Mouse (Mus musculus) cerebellum, postnatal 14 days (tissue): ENCODE measurements at regions not wholly inside any gene's neighbourhood (a gene's known extent, or its start where the extent isn't known, plus 50 kb on each side); places are given as distances from the start of the nearest gene placed in this dataset.
A peak's percentile ranks its signal among the peaks of the same experiment; 100 is the strongest.
"Not testable (repeated sequence)": the region's sequence is repeated elsewhere in the genome, so short reads cannot be mapped to it uniquely, and the experiment has no call there.

Source experiments
- DNase-seq, 2 experiments: peaks; one replicate each; pipeline ENCODE4 v3.0.0; 2021; ENCODE audit warnings: mixed read lengths in 2 of 2

GRCm38 (mm10) chr12:15653357-15653763 lies 163.4 kb downstream of the Trib2 start:
- DNase-seq, result no peak

DNA sequence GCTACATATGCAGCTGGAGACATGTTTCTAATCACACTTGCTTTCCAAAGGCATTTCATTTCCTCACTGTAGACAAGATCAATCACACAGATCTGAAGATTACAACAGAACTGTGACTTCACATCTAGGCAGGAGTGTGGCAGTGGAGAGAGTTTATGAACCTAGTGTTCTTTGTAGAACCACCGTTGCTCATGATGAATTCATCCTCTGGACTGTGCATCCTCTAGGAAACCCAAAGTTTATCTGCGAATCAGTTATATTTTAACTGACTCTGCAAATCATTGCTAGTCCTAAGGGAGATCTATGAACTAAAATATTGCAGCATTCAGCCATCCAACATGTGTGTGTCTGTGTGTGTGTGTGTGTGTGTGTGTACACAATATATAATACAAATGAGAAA lies 165.4 kb downstream of the Trib2 start:
- no peak for DNase-seq

DNA sequence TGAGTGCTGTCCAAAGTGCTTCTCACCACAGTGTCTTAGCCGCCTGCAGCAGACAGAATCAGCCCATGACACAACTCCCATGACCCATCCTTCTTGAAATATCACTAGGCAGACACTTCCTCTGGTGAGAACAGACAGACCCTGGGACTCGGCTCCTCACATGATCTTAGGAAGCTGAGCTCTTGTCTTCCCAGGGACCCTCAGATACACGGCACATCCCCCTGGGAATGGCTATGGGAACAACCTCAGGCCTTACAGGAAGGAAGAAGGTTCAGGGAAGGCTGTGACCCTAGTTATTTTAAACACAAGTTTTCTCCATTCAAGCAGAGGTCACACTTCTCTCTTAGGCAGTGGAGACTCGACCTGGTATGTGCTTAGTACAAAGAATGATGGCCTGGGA lies 166.8 kb downstream of the Trib2 start:
- DNase-seq, result no peak

DNA sequence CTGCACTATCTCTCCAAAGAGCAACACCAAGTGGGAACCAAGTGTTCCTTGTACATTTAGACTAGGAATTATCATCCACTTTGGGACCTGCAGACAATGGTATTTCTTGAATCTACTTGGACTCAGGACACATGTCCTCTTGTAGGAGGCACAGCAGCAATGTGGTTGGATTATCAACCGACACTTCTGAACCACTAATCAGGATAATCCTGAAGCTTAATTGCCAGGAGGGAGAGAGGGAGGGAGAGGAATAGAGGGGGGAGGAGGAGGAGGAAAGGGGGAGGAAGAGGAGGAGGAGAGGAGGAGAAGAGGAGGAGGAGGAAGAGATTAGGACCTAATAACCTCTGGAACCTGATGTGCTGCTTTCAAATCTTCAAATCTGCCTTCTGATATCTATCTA lies 167.5 kb downstream of the Trib2 start:
- no peak for DNase-seq

DNA sequence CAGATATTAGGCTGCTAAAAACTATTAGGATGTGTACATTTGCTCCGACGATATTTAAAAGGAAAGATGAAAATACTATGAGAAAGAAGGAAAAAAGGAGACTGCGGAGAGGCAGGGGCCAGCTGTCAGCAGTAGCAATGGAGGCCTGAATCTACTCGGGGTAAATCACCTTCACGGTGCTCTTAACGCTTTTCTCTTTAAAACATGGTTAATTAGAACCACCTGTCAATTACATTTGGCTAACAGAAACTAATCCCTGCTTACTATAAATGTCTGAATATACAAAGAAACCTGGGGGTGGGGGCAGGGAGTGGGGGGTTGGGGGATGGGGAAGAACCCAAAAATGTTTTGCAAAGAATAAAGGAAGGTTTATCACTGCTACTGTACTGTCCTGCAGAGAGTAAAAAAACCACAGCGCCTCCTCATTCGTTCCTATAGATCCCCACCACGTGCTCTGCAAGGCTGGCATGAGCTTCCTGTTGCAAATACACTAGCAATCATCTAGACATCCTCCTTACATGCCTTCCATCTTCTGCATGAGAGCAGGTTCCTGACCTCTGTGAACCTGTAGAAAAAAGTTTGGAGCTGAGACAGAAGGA lies 172.5 kb downstream of the Trib2 start:
- no peak for DNase-seq

DNA sequence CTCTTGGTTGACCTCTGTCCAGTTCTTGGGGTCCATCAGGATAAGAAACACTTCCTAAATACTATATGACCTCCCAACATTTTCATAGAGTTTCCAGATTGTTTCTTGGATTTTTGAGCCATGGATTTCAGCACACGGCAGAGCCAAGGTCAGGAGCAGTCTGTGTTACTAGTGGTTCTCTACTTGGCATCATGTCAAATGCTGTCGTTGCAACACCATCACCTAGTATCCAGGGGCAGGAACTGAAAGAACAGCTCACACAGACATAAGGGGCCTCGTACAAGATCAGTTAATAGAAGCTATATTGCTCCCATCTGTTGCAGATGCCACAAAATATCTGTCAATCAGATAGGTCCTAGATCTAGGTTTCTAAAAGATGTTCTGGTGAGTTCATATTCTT lies 173.1 kb downstream of the Trib2 start:
- no peak for DNase-seq

- no peak for DNase-seq
Measured at GRCm38 (mm10) chr12:15640320-15640719, 176.4 kb downstream of the Trib2 start.

DNA sequence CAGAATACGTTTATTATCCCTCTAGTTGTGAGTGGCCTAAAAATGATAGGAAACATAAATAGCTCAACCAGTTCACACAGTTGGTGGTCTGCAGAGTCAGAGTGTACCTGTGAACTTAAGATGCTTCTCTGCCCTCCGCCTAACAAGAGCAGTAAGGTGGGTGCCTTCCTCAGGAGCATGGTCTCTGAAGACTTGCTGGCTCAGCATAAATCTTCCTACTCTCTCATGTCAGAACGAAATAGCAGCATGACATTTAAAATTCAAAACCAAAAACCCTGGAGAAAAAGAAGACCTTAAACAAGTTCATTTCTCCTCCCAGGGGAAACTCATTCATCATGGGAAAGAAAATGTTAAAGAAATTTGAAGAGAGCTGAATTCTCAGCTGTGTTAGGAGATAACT lies 186.8 kb downstream of the Trib2 start:
- DNase-seq, result no peak

GRCm38 (mm10) chr12:15619521-15619920 lies 197.2 kb downstream of the Trib2 start:
- DNase-seq, result no peak

GRCm38 (mm10) chr12:15617312-15617711 lies 199.4 kb downstream of the Trib2 start:
- DNase-seq, result peak; percentile 33 to 64

- DNase-seq, result no peak
Measured at GRCm38 (mm10) chr12:15611847-15612580, 204.7 kb downstream of the Trib2 start.

DNA sequence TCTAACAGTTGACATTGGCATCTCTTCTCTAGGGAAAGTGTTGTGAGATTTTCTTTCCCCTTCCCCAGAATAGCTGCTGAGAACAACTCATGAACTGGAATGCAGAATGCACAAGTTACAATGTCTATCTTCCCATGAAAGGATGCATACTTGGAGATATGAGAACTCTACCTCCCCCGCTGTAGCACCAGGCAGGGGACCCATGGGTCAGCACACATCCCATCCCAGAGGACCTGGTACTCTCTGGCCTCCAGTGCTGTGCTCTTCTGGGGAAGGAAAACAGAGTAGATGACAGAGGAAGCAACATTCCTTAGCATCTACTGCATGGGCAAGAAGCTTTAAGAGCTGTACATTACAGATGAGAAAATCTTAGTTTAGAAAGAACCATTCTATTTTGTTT lies 209.6 kb downstream of the Trib2 start:
- DNase-seq, result no peak

DNA sequence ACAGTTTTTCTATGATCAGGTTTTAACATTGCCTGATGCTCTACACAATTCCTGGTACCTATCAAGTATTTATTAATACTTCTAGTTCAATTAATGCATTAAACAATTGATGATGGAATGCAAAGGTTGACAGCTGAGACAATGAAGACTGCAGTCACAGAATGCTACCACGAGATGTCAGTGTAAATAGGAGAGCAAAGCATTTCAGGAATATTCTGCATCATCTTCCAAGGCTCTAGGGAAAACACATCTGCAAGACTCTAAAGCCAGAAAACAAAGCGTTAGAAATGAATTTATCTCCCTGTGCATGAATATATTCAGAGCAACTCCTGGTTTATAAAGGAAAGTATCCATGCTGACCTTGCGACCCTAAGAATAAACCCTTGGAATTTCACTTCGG lies 210.6 kb downstream of the Trib2 start:
- peak; percentile 29 to 34 for DNase-seq

DNA sequence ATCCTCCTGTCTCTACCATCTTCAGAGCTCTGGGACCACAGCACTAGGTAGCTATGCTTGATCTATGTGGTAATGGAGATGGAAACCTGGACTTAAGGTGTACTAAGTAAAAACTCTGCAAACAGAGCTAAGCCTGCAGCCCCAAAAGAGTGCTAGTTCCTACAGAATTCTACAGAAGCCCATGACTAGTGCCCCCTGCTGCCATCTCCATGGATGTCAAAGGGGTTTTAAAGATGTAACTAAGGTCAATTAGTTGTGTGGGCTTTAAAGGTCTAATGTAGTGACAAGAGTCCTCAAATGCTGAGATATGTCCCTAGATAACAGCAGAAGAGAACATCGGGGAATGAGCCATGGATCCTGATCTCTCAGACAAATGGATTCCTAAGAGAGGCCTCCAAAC lies 212.1 kb downstream of the Trib2 start:
- no peak for DNase-seq

GRCm38 (mm10) chr12:15603885-15604284 lies 212.8 kb downstream of the Trib2 start:
- no peak for DNase-seq

DNA sequence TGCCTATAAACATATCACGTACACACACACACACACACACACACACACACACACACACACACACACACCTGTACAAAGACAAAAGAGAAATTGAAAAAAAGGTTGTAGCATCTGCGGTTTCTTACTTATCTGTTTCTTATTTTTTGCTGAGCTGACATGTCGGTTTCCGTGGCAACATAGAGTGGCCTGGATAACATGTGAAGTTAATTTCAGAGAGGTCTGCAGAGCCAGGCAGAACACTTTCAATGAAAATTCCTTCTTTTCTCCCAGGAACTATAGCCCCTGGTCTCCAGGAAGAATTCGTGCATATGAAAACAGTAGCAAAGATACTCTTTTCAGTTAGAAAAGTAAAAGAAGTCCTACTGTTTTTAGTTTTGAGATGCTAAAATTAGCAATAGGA lies 213.4 kb downstream of the Trib2 start:
- DNase-seq, result no peak

- no peak for DNase-seq
Measured at GRCm38 (mm10) chr12:15594704-15595103, 222.0 kb downstream of the Trib2 start.

DNA sequence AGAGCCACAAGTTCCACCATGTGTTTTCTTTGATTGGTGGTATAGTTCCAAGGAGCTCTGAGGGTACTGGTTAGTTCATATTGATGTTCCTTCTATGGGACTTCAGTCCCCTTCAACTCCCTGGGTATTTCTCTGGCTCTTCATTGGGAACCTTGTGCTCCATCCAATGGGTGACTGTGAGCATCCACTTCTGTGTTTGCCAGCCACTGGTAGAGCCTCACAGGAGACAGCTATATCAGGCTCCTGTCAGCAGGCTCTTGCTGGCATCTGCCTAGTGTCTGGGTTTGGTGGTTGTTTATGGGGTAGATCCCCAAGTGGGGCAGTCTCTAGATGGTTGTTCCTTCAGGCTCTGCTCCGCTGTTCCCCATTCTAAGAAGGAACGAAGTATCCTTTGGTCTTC lies 228.9 kb downstream of the Trib2 start:
- DNase-seq, result not testable (repeated sequence)

GRCm38 (mm10) chr12:15586706-15587442 lies 229.8 kb downstream of the Trib2 start:
- DNase-seq, result no peak

DNA sequence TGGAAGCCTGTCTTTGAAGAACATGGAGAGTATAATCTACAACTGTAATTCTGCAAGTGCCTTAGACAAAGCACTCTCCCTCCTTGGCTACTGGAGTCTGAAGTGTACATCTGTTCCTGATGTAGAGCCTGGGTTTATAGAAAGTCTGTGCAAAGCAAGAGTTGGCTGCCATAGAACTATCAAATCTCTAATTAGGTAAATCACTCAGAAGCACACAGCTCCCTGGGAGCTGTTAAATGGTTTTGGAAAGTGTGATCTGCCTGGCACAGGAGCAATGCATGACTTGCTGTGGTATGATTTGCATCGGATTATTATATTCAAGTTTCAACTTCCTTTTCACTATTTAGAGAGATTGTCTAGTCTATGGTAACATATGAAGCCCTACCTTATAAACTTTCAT lies 230.9 kb downstream of the Trib2 start:
- DNase-seq, result peak in 1 of 2 experiments; percentile 18

- peak; percentile 31 to 62 for DNase-seq
Measured at GRCm38 (mm10) chr12:15584721-15585120, 232.0 kb downstream of the Trib2 start.

DNA sequence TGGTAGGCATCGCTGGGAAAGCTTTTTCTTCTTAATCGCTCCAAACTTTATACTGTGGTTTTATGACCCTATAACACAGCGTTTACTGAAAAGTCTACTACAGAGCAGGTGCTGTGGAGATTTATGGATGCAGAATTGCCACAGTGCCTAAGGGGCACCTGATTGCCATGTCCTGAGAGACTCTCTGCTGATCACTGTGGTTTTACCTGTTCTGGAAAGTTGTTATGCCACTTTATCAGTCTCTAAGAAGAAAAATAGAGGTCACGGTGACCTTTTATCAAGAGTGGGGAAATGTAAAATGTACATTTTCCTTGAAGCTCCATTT lies 250.0 kb downstream of the Trib2 start:
- DNase-seq, result no peak

- DNase-seq, result no peak
Measured at GRCm38 (mm10) chr12:15565941-15566784, 250.6 kb downstream of the Trib2 start.
